Mouse (Mus musculus) c-Kit-negative CD71-positive TER-119-positive erythroid progenitor cells, embryonic 14.5 days (primary cell): ENCODE measurements around the gene Gm9964.

Experiments
- DNase-seq: peaks from one replicate; pipeline ENCODE4 v3.0.0-alpha.2; 2013; ENCODE audit warnings: low read depth, low spot score

Gene Gm9964

GRCm38 (mm10) chr11:79253542-79254390, 42.9 kb downstream of the Gm9964 start:
- peak; percentile 55 for DNase-seq

- DNase-seq, result peak; percentile 27
Observed at GRCm38 (mm10) chr11:79252881-79253541, 43.7 kb downstream of the Gm9964 start.
